Mouse (Mus musculus) thymus, adult 2 months (tissue): ENCODE measurements around the gene Gpr162.

Source experiments
- CTCF ChIP-seq: fragments of 200-500 bp; IDR thresholded peaks from 2 replicates; pipeline ENCODE4 v1.5.1; 2012; ENCODE audit warnings: mild to moderate bottlenecking, control low read depth, low read length, moderate library complexity, borderline replicate concordance; ENCODE audit not compliant: control insufficient read depth, poor library complexity, insufficient read depth; ENCODE audit errors: extremely low read depth
- POLR2A ChIP-seq: fragments of 200-500 bp; IDR thresholded peaks from 2 replicates; pipeline ENCODE4 v1.6.1; 2012; ENCODE audit warnings: mild to moderate bottlenecking, low read length, control low read depth, moderate library complexity; ENCODE audit not compliant: control insufficient read depth, poor library complexity, insufficient read depth; ENCODE audit errors: extremely low read depth

- TF ChIP-seq CTCF = no peak
- peak; percentile 49; the same call in 1 of the 2 replicates for TF ChIP-seq POLR2A
These were observed 33.7 kb downstream of the Gpr162 start for GRCm38 (mm10) chr6:124829799-124830700.
